Mouse (Mus musculus): ENCODE measurements around the gene Ankrd23.

GRCm38 (mm10) chr1:36549491-36549890 lies 12.8 kb upstream of the Ankrd23 start:
- TF ChIP-seq CTCF (IDR thresholded peaks at IDR 0.05; ENCODE audit: extremely low read depth, insufficient read length, insufficient replicate concordance, low read depth, low read length) = no peak
- TF ChIP-seq POLR2A (IDR thresholded peaks at IDR 0.05; ENCODE audit: low read depth, low read length) = no peak
